Mouse (Mus musculus) bone marrow macrophage, adult 2 months (primary cell): ENCODE measurements around the gene Slc27a5.

Experiments used
- CTCF ChIP-seq: IDR thresholded peaks from 2 replicates; pipeline ENCODE4 v1.5.1; 2012; ENCODE audit warnings: low read depth, mild to moderate bottlenecking, low read length, moderate library complexity
- POLR2A ChIP-seq: IDR thresholded peaks from 2 replicates; pipeline ENCODE4 v1.6.1; 2012; ENCODE audit warnings: mild to moderate bottlenecking, low read depth, low read length, borderline replicate concordance

DNA sequence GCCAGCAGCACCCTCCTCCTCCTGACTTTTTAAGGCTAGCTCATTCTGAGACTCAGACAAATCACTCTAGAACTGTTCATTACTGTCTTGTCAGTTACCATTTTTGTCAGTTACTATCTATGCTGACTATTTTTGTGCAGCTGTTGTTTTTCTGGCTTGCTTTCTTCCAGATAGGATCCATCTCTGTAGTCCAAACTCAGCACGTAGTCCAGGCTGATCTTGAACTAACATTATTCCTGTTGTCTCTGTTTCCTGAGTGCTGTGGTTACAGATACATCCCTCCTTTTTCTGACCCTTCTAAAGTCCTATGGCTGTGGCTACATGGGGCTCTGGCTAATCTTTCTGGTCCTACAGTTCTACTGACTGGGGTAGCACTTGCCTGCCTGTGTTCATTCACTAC, 41.2 kb upstream of the Slc27a5 start:
- TF ChIP-seq CTCF (no peak), POLR2A (no peak)
